ENCODE assay signal across 18 mouse cellular contexts in genomic region chr3:137267752-137268151, GRCm38 (mm10).
DNase-seq lines count a peak whose midpoint lies in the region; ATAC-seq and TF ChIP-seq lines count a peak whose summit lies in the region.
"Had no signal": no experiment of that assay in that cellular context is flagged by ENCODE, and none has a peak within 500 bp of the region (broad histone marks: within the 10 kb centered on the region; RNA-seq: fewer than 3 reads in every experiment).

No protein-coding gene starts in this region.

- DNase-seq in 3134 (ENCODE audit: extremely low read depth, insufficient read length, low spot score) (peak; percentile 59), Patski (ENCODE audit: low read depth, low spot score) (peak; percentile 100)
- DNase-seq in cerebellum, adult 8-10 months: peak; percentile 40
- DNase-seq in fat pad, adult 2 months (ENCODE audit: extremely low read depth, low read depth, low spot score): peak; percentile 88
- DNase-seq in right cerebral cortex, postnatal 36 days (ENCODE audit: low spot score in 2 of 2): no peak
- DNase-seq in frontal cortex, postnatal 25 days (ENCODE audit: low spot score in 2 of 2): no peak
- DNase-seq in ovary, adult 18-20 months (ENCODE audit: low spot score): no peak
- DNase-seq: adrenal gland, adult 2 months; gastrocnemius, postnatal 25 days; kidney, adult 18-20 months; kidney, postnatal 10 days; lung, postnatal 10 days; right cerebral cortex, postnatal 4 days had no signal

- no peaks in the 10 kb centered on the region for H3K27me3 ChIP-seq in Patski
- H3K27me3 ChIP-seq: embryonic facial prominence, embryonic 13.5 days; forebrain, embryonic 12.5 days; heart, embryonic 12.5 days; hindbrain, embryonic 15.5 days; limb, embryonic 15.5 days had no signal

- TF ChIP-seq CTCF in Patski (IDR thresholded peaks at IDR 0.05): no peak

- in situ Hi-C loops in Patski (cut with MboI; ENCODE audit: low pct_unique_long_range_greater_than_20kb): loop anchor here (5.0 to 10.0 kb wide), 2 partner anchors 115 to 487 kb away; no protein-coding TSS in a partner anchor

- peak; percentile 79 for ATAC-seq in Patski

- CTCF ChIA-PET in Patski (lab: Charles Lee): interaction anchor here (1.0 kb wide), 1 partner anchor 111 kb away, joined by 3 read pairs; no protein-coding TSS in a partner anchor

- POLR2A ChIA-PET in Patski (lab: Charles Lee): interaction anchor here (0.5 to 1.2 kb wide), 2 partner anchors 121 to 1779 kb away, joined by 3 read pairs; no protein-coding TSS in a partner anchor

Comparison
In these comparisons a context has a peak if more than half of its experiments do, and no peak if none do; other contexts are left out.
1. DNase-seq: peak in 3134 (single experiment), Patski (single experiment), cerebellum, adult 8-10 months (single experiment) and fat pad, adult 2 months (single experiment); none in right cerebral cortex, postnatal 36 days (0 of 2), frontal cortex, postnatal 25 days (0 of 2) and ovary, adult 18-20 months (single experiment).